Mouse (Mus musculus) intestine, postnatal 0 days (tissue): ENCODE results near the gene Zswim5. TPM values are rescaled to one million over a fixed set of nuclear protein-coding genes. Genes with fewer than 3 reads are reported as not detected.

Experiments used
- ATAC-seq: fragments of 200-750 bp; cut with Nextera tagmentation; 2 replicates; pipeline ENCODE4 v1.8.0; 2017; ENCODE audit warnings: mild to moderate bottlenecking, moderate TSS enrichment, moderate library complexity
- H3K27ac ChIP-seq: fragments of 300-500 bp; sonication (generic); 2 replicates; pipeline ENCODE4 v1.5.1; 2014; ENCODE audit warnings: mild to moderate bottlenecking, low read depth, low read length, moderate library complexity
- H3K27me3 ChIP-seq: fragments of 300-500 bp; sonication (generic); replicated peaks from 2 replicates; pipeline ENCODE4 v1.6.1; 2014; ENCODE audit warnings: low read length, mixed read lengths; ENCODE audit not compliant: control insufficient read depth, insufficient read depth
- H3K36me3 ChIP-seq: fragments of 300-500 bp; sonication (generic); 2 replicates; pipeline ENCODE4 v1.6.1; 2014; ENCODE audit warnings: mild to moderate bottlenecking, moderate library complexity; ENCODE audit not compliant: control insufficient read depth, insufficient read depth
- H3K4me1 ChIP-seq: fragments of 300-500 bp; sonication (generic); replicated peaks from 2 replicates; pipeline ENCODE4 v1.6.1; 2014; ENCODE audit warnings: antibody characterized with exemption, low read length, mixed read lengths; ENCODE audit not compliant: control insufficient read depth, insufficient read depth
- H3K4me2 ChIP-seq: fragments of 300-500 bp; sonication (generic); replicated peaks from 2 replicates; pipeline ENCODE4 v1.6.1; 2014; ENCODE audit warnings: low read depth, mild to moderate bottlenecking, moderate library complexity
- H3K4me3 ChIP-seq: fragments of 300-500 bp; sonication (generic); 2 replicates; pipeline ENCODE4 v1.5.1; 2014; ENCODE audit warnings: low read depth, low read length
- H3K9ac ChIP-seq: fragments of 300-500 bp; sonication (generic); 2 replicates; pipeline ENCODE4 v1.6.1; 2014; ENCODE audit warnings: mild to moderate bottlenecking, low read depth, low read length
- H3K9me3 ChIP-seq: fragments of 300-500 bp; sonication (generic); 2 replicates; pipeline ENCODE4 v1.6.1; 2016; ENCODE audit warnings: mixed run types; ENCODE audit not compliant: control insufficient read depth
- CTCF ChIP-seq: sonication (generic); IDR thresholded peaks from 2 replicates; pipeline ENCODE4 v1.5.1; 2016; ENCODE audit warnings: low read depth, mild to moderate bottlenecking, control low read depth, antibody characterized with exemption, moderate library complexity
- WGBS: fragments of 180-500 bp; shearing (Covaris S2); extraction: QIAGEN DNeasy Blood & Tissue Kit; methylation state at CpG from one replicate; pipeline ENCODE4 v1.1.7; 2014; 5-methylcytosine and 5-hydroxymethylcytosine counted together
- polyA plus RNA-seq: library from polyadenylated mRNA; unstranded; fragments of >200 nt; fragmentation: Nextera tagmentation; extraction: Ambion mirVana; gene quantifications from 2 replicates; pipeline ENCODE4 v1.2.1, GENCODE M21; 2015

The Zswim5 gene
- polyA plus RNA-seq, 1 experiment from 2014 or later, result 1.9 TPM

DNA sequence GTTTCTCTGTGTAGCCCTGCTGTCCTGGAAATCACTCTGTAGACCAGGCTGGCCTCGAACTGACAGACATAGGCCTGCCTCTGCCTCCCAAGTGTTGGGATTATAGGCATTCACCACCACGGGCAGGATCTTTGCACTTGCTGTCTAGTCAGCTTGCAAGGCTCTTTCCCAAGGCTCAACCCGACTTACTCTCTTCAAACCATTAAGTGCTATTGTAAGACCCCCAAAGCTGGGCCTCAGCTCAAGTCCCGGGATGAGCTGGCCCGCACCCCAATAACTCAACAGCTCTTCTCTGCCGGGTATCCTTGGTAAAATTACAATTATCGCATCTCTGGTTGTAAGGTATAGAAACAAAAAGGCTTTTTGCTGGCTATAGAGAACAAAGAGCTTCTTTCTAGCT, 141.2 kb downstream of the Zswim5 start:
- Histone ChIP-seq H3K4me3 (no peak overlapping the region), H3K27me3 (no peaks in the 10 kb centered on the region), H3K9ac (no peak overlapping the region), H3K4me1 (peaks cover 6% of the 10 kb centered on the region; the same call in 1 of the 2 replicates), H3K27ac (no peak overlapping the region), H3K36me3 (peaks cover 10% of the 10 kb centered on the region; the same call in 1 of the 2 replicates), H3K4me2 (no peak overlapping the region), H3K9me3 (no peaks in the 10 kb centered on the region)
- TF ChIP-seq CTCF, result no peak
- no peak for ATAC-seq
- 86% methylated on average over 7 of the region's 7 CpGs for WGBS

DNA sequence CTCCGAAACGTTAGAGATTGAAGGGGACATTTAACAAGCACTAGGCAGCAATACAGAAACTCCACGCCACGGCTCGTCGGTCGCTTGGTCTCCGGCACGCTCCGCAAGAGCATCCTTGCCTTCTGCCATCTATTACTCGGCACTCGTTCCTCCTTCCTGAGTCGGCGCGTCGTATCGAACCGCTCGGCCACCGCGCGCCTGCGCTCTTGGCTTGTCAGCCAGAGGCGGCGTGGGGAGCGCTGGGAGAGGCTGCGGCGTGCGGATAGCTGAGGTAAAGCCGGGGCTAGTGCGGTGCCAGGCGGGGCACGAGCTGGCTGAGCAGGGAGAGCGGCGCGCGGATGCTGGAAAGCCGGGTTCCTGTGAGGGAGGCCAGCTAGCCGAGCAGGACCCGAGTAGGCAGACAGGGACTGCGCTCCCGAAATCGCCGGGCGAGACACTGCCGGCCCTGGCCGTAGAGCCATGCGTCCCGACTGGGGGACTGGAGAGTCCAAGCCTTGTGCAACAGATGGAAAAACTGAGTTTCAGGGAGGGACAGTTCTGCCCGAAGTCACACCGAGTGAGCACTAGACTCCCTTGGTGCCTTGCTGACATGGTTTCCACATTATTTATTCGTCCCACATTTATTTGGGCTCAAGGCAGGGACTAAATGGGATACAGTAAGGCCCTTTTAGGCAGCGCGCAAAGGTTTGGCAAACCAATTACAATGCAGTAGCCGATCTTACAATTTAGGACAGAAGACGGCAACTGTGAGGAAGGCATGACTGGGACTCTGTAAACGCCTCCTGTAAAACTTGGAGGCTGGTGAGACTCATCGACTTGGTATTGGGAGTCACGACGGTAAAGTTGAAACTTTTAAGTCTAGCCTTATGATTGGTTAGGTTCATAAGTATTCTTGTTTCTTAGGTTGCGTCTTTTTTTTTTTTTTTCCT, 142.3 kb downstream of the Zswim5 start, which contains the start of gene Eif2b3:
Gene Eif2b3, plus strand, starts transcription at position 197 of the 929 bp plus-strand sequence.
- no peaks in the 10 kb centered on the region for H3K27me3 ChIP-seq
- no peaks in the 10 kb centered on the region for H3K9me3 ChIP-seq
- WGBS, result under 1% methylated on average over 61 of the region's 61 CpGs

DNA sequence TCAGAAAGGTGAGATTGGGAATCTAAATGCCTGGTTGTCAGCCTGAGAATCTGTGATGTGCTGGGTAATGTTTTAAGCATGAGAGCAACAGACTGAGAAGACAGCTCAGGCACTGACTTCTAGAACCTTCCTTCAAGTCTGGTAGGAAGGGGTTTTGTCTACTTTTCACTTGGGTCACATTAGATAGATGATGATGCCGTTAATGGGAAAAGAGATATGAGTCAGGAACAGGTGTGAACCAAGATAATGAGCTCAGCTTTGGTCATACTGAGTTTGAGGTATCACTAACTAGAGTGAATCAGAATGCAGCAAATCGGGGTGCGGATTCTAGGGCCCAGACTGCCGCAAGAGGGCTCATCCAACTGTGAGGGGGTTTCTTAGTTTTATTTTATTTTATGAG, 146.3 kb downstream of the Zswim5 start:
- no peak for TF ChIP-seq CTCF
- Histone ChIP-seq H3K9ac (no peak overlapping the region), H3K27ac (no peak overlapping the region), H3K36me3 (peaks cover 16% of the 10 kb centered on the region; the same call in 1 of the 2 replicates), H3K9me3 (no peaks in the 10 kb centered on the region), H3K4me1 (peaks cover 6% of the 10 kb centered on the region; the same call in 1 of the 2 replicates), H3K4me3 (no peak overlapping the region), H3K27me3 (no peaks in the 10 kb centered on the region), H3K4me2 (no peak overlapping the region)
- WGBS, result 95% methylated on average over 4 of the region's 4 CpGs
- no peak for ATAC-seq

More for the DNA sequence above, 142.3 kb downstream of the Zswim5 start, which contains the start of gene Eif2b3:
- Histone ChIP-seq H3K4me2 (peak within 1 kb of the TSS; percentile 91), H3K9ac (peak within 1 kb of the TSS; percentile 79), H3K4me3 (peak within 1 kb of the TSS; percentile 86), H3K4me1 (peaks cover 6% of the 10 kb centered on the region; the same call in 1 of the 2 replicates), H3K36me3 (peaks cover 11% of the 10 kb centered on the region; the same call in 1 of the 2 replicates), H3K27ac (peak within 1 kb of the TSS; percentile 41; the same call in 1 of the 2 replicates)
- TF ChIP-seq CTCF, result peak; percentile 47
- peak; percentile 93 for ATAC-seq

DNA sequence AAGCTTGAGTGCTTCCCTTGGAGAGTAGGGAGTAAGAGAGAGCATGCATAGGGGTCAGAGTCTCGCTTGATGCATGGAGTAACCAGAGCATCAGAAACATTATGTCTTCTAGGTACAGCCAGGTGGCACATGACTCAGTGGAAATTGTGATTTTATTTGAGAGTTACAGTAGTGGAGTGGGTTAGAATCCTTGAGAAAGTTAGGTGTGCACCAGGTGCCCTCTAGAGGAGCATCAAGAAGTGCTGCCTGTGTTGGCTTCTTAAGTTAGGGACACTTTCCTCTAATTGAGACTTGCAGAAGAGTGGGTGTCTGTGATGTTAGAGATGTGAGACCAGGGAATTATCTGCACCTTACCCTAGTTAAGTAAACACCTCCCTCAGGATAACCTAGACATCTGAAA, 153.9 kb downstream of the Zswim5 start:
- Histone ChIP-seq H3K4me2 (no peak overlapping the region), H3K9me3 (no peaks in the 10 kb centered on the region), H3K4me3 (no peak overlapping the region), H3K27me3 (no peaks in the 10 kb centered on the region), H3K36me3 (peaks cover 12% of the 10 kb centered on the region), H3K4me1 (no peaks in the 10 kb centered on the region), H3K9ac (no peak overlapping the region), H3K27ac (no peak overlapping the region)
- TF ChIP-seq CTCF, result peak; percentile 51
- no peak for ATAC-seq
- 93% methylated on average over 1 of the region's 1 CpGs for WGBS

Other genes starting within 250 kb of the Zswim5 start
- 36.9 and 38.6 TPM in 2 replicates for gene Nasp, start 249.4 kb upstream of the Zswim5 start, polyA plus RNA-seq
- gene Akr1a1, start 225.7 kb upstream of the Zswim5 start, polyA plus RNA-seq, result 860 and 870 TPM in 2 replicates
- gene Prdx1, start 191.8 kb upstream of the Zswim5 start, polyA plus RNA-seq, result 1,180 and 1,265 TPM in 2 replicates
- gene Mmachc, start 169.0 kb upstream of the Zswim5 start, polyA plus RNA-seq, result 5.9 and 6.3 TPM in 2 replicates
- gene Ccdc163, start 168.9 kb upstream of the Zswim5 start, polyA plus RNA-seq, result 9.1 and 11.3 TPM in 2 replicates
- gene Tesk2, start 156.4 kb upstream of the Zswim5 start, polyA plus RNA-seq, result 6.6 and 6.9 TPM in 2 replicates
- gene Toe1, start 69.7 kb upstream of the Zswim5 start, polyA plus RNA-seq, result 13.3 and 14.7 TPM in 2 replicates
- 2.6 and 2.9 TPM in 2 replicates for gene Mutyh, start 69.7 kb upstream of the Zswim5 start, polyA plus RNA-seq
- gene Hpdl, start 55.7 kb upstream of the Zswim5 start, polyA plus RNA-seq, result 0.51 and 0.99 TPM in 2 replicates
- gene Urod, start 117.0 kb downstream of the Zswim5 start, polyA plus RNA-seq, result 53.9 and 56.9 TPM in 2 replicates
- 25.1 and 25.7 TPM in 2 replicates for gene Hectd3, start 117.9 kb downstream of the Zswim5 start, polyA plus RNA-seq
- 16.1 TPM in 2 replicates for gene Eif2b3, start 142.0 kb downstream of the Zswim5 start, polyA plus RNA-seq
- gene Ptch2, start 218.7 kb downstream of the Zswim5 start, polyA plus RNA-seq, result 1.3 and 1.4 TPM in 2 replicates
- gene Btbd19, start 248.3 kb downstream of the Zswim5 start, polyA plus RNA-seq, result 2.9 and 3.5 TPM in 2 replicates
- gene Tctex1d4, start 249.4 kb downstream of the Zswim5 start, polyA plus RNA-seq, result 0.22 TPM in 2 replicates